Mouse (Mus musculus): ENCODE measurements around the gene Gm9945. TPM values are rescaled to one million over a fixed set of nuclear protein-coding genes. Genes with fewer than 3 reads are reported as not detected.

Gm9945 gene
- polyA plus RNA-seq, 1 experiment from 2014 or later: not detected

Other genes starting within 250 kb of the Gm9945 start
- gene Hspa4, start 179.7 kb upstream of the Gm9945 start, polyA plus RNA-seq (2015; fragmentation: Nextera tagmentation; extraction: Ambion mirVana): 103 and 106 TPM in 2 replicates
- gene Zcchc10, start 155.5 kb upstream of the Gm9945 start, polyA plus RNA-seq (2015; fragmentation: Nextera tagmentation; extraction: Ambion mirVana): 14.2 and 17.5 TPM in 2 replicates
- 33.7 and 35.4 TPM in 2 replicates for gene Aff4, start 129.3 kb upstream of the Gm9945 start, polyA plus RNA-seq (2015; fragmentation: Nextera tagmentation; extraction: Ambion mirVana)
- gene Leap2, start 57.0 kb upstream of the Gm9945 start, polyA plus RNA-seq (2015; fragmentation: Nextera tagmentation; extraction: Ambion mirVana): 7.3 and 12.9 TPM in 2 replicates
- 791 and 876 TPM in 2 replicates for gene Uqcrq, start 49.3 kb upstream of the Gm9945 start, polyA plus RNA-seq (2015; fragmentation: Nextera tagmentation; extraction: Ambion mirVana)
- gene Gdf9, start 49.1 kb upstream of the Gm9945 start, polyA plus RNA-seq (2015; fragmentation: Nextera tagmentation; extraction: Ambion mirVana): 1.3 and 1.6 TPM in 2 replicates
- 0.10 TPM in 1 of 2 replicates, not detected in the other for gene Gm10447, start 23.1 kb upstream of the Gm9945 start, polyA plus RNA-seq (2015; fragmentation: Nextera tagmentation; extraction: Ambion mirVana)
- 1.3 and 1.5 TPM in 2 replicates for gene Shroom1, start 23.0 kb upstream of the Gm9945 start, polyA plus RNA-seq (2015; fragmentation: Nextera tagmentation; extraction: Ambion mirVana)
- not detected in 2 replicates for gene Gm9837, start 9.7 kb upstream of the Gm9945 start, polyA plus RNA-seq (2015; fragmentation: Nextera tagmentation; extraction: Ambion mirVana)
- 0.56 and 0.57 TPM in 2 replicates for gene Sowaha, start 108 bp downstream of the Gm9945 start, polyA plus RNA-seq (2015; fragmentation: Nextera tagmentation; extraction: Ambion mirVana)
- 19.7 and 21.7 TPM in 2 replicates for gene Sept8, start 39.1 kb downstream of the Gm9945 start, polyA plus RNA-seq (2015; fragmentation: Nextera tagmentation; extraction: Ambion mirVana)
- gene Kif3a, start 87.2 kb downstream of the Gm9945 start, polyA plus RNA-seq (2015; fragmentation: Nextera tagmentation; extraction: Ambion mirVana): 48.2 TPM in 2 replicates
- 0.56 and 0.59 TPM in 2 replicates for gene Il4, start 138.5 kb downstream of the Gm9945 start, polyA plus RNA-seq (2015; fragmentation: Nextera tagmentation; extraction: Ambion mirVana)
- not detected in 2 replicates for gene Il13, start 154.5 kb downstream of the Gm9945 start, polyA plus RNA-seq (2015; fragmentation: Nextera tagmentation; extraction: Ambion mirVana)
- 30.9 and 35.4 TPM in 2 replicates for gene Rad50, start 227.2 kb downstream of the Gm9945 start, polyA plus RNA-seq (2015; fragmentation: Nextera tagmentation; extraction: Ambion mirVana)
- not detected in 2 replicates for gene Il5, start 240.6 kb downstream of the Gm9945 start, polyA plus RNA-seq (2015; fragmentation: Nextera tagmentation; extraction: Ambion mirVana)